Comparison of ENCODE assay signal across 1 mouse cellular context in the genomic region with DNA sequence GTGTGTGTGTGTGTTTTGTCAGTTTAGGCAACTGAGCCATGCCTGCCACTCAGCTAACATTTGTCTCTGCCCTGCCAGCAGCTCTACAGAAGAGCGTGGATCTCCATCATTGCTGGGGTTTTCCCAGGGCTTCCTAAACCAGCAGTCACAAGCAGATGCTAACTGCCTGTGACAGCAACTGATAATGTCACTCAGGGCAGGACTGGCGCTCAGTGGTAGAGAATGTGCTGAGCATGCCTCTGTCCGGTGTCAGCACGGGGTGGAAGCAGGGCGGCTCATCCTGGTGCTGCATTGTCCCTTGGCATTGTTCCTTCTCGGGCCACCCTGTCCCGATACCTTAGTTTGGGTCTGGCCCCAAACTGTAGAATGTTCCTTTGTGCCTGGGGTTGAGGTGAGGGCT.
TF ChIP-seq lines count a peak whose summit lies in the region.

No protein-coding gene starts in this region.

TF ChIP-seq in MEL, 35 proteins besides CTCF, POLR2A, EP300 and RAD21:
- TF ChIP-seq ZNF384 (IDR thresholded peaks at IDR 0.05; ENCODE audit: low read depth, low read length) (no peak), ZKSCAN1 (IDR thresholded peaks at IDR 0.05; ENCODE audit: low read depth, low read length) (no peak), CHD1 (IDR thresholded peaks at IDR 0.05; ENCODE audit: low read depth, low read length) (no peak), POLR2AphosphoS5 (IDR thresholded peaks at IDR 0.05; ENCODE audit: borderline replicate concordance, low read depth, low read length) (no peak), ZC3H11A (IDR thresholded peaks at IDR 0.05; ENCODE audit: low read depth, low read length) (no peak), SIN3A (IDR thresholded peaks at IDR 0.05; ENCODE audit: low read length) (no peak), GABPA (IDR thresholded peaks at IDR 0.05; ENCODE audit: low read depth, low read length) (no peak), ETS1 (IDR thresholded peaks at IDR 0.05; ENCODE audit: low read depth, low read length) (no peak), NELFE (IDR thresholded peaks at IDR 0.05; ENCODE audit: low read depth, low read length) (no peak), ELF1 (IDR thresholded peaks at IDR 0.05; ENCODE audit: low read depth, low read length) (no peak), E2F4 (IDR thresholded peaks at IDR 0.05; ENCODE audit: borderline replicate concordance, low read depth, low read length) (no peak), TCF12 (IDR thresholded peaks at IDR 0.05; ENCODE audit: low read depth, low read length) (no peak), MYC (IDR thresholded peaks at IDR 0.05; ENCODE audit: low read depth, low read length) (no peak)
TF ChIP-seq in MEL: peak in this region for 0.
